ENCODE assay signal across 8 mouse cellular contexts in genomic region chr3:89164506-89165267, GRCm38 (mm10). TPM values are rescaled to one million over a fixed set of nuclear protein-coding genes. Genes with fewer than 3 reads are reported as not detected.
DNase-seq lines count a peak whose midpoint lies in the region; ATAC-seq and TF ChIP-seq lines count a peak whose summit lies in the region.

Gene Clk2, plus strand, starts transcription at chr3:89164795.

- H3K9me3 ChIP-seq in G1E (replicated peaks) = no peaks in the 10 kb centered on the region
- no peaks in the 10 kb centered on the region for H3K9me3 ChIP-seq in forebrain, postnatal 0 days (ENCODE audit: low read length)
- no peaks in the 10 kb centered on the region for H3K9me3 ChIP-seq in lung, embryonic 16.5 days (ENCODE audit: control insufficient read depth, low read length)

- peak within 1 kb of the TSS; percentile 87 for H3K9ac ChIP-seq in forebrain, postnatal 0 days
- peak within 1 kb of the TSS; percentile 99 for H3K9ac ChIP-seq in lung, embryonic 16.5 days (ENCODE audit: low read length)

- H3K27me3 ChIP-seq in G1E (ENCODE audit: insufficient read depth, low read length) = no peaks in the 10 kb centered on the region
- no peaks in the 10 kb centered on the region for H3K27me3 ChIP-seq in forebrain, postnatal 0 days (ENCODE audit: insufficient read depth, low read length)
- no peaks in the 10 kb centered on the region for H3K27me3 ChIP-seq in lung, embryonic 16.5 days (ENCODE audit: control insufficient read depth, insufficient read depth, low read depth, low read length)

- peak within 1 kb of the TSS; percentile 89 for H3K4me3 ChIP-seq in G1E (ENCODE audit: low read depth, low read length)
- H3K4me3 ChIP-seq in forebrain, postnatal 0 days (ENCODE audit: low read depth, low read length) = peak within 1 kb of the TSS; percentile 86
- peak within 1 kb of the TSS; percentile 87 for H3K4me3 ChIP-seq in lung, embryonic 16.5 days (ENCODE audit: low read length)

- ATAC-seq in G1E (ENCODE audit: extremely low read depth, insufficient number of reproducible peaks, low FRiP score, poor library complexity, severe bottlenecking) = peak; percentile 83
- ATAC-seq in forebrain, postnatal 0 days = peak; percentile 98
- ATAC-seq in lung, embryonic 16.5 days (ENCODE audit: low read depth) = peak; percentile 98

- peak within 1 kb of the TSS; percentile 66 for H3K4me2 ChIP-seq in forebrain, postnatal 0 days (ENCODE audit: low read depth)
- peak within 1 kb of the TSS; percentile 71 for H3K4me2 ChIP-seq in lung, embryonic 16.5 days (ENCODE audit: low read depth, low read length)

- peaks cover 39% of the 10 kb centered on the region for H3K36me3 ChIP-seq in G1E (replicated peaks)
- H3K36me3 ChIP-seq in forebrain, postnatal 0 days (ENCODE audit: insufficient read depth) = peaks cover 29% of the 10 kb centered on the region
- H3K36me3 ChIP-seq in lung, embryonic 16.5 days (ENCODE audit: control insufficient read depth, insufficient read depth, low read length) = peaks cover 16% of the 10 kb centered on the region

- H3K4me1 ChIP-seq in G1E (ENCODE audit: insufficient read depth, low read depth, low read length) = peaks cover 51% of the 10 kb centered on the region
- peaks cover 5% of the 10 kb centered on the region for H3K4me1 ChIP-seq in forebrain, postnatal 0 days (ENCODE audit: insufficient read depth)
- peaks cover 23% of the 10 kb centered on the region for H3K4me1 ChIP-seq in lung, embryonic 16.5 days (replicated peaks; ENCODE audit: control insufficient read depth, insufficient read depth, low read length)

- TF ChIP-seq CTCF in G1E (IDR thresholded peaks at IDR 0.05; ENCODE audit: low read depth, low read length) = no peak
- no peak for TF ChIP-seq CTCF in forebrain, postnatal 0 days (IDR thresholded peaks at IDR 0.05; ENCODE audit: low read depth)

- peak; percentile 96 for DNase-seq in G1E (ENCODE audit: low spot score)
- DNase-seq in cerebellum, adult 18-20 months = peak; percentile 96
- peak; percentile 94 for DNase-seq in forebrain, postnatal 0 days
- peak; percentile 95 for DNase-seq in heart, postnatal 4 days
- peak; percentile 71 for DNase-seq in layer of hippocampus, adult 9-10 months (ENCODE audit: low spot score)
- DNase-seq in ovary, postnatal 10 days (ENCODE audit: low spot score) = peak; percentile 83
- peak; percentile 93 to 95 for DNase-seq in thymus, postnatal 10 days (ENCODE audit: low spot score in 2 of 2)

- H3K27ac ChIP-seq in forebrain, postnatal 0 days (ENCODE audit: low read depth, low read length) = peak within 1 kb of the TSS; percentile 88
- H3K27ac ChIP-seq in lung, embryonic 16.5 days (ENCODE audit: low read length) = peak within 1 kb of the TSS; percentile 97

- WGBS in forebrain, postnatal 0 days = under 1% methylated on average over 79 of the region's 79 CpGs
- WGBS in lung, embryonic 16.5 days = under 1% methylated on average over 74 of the region's 79 CpGs

RNA-seq across cellular contexts. Expression of gene Clk2, which starts in this region (rescaled TPM):
- total RNA-seq in G1E (2014; fragmentation: Nextera tagmentation) = 130 and 131 TPM in 2 replicates
- 78.9 and 80.9 TPM in 2 replicates for total RNA-seq in G1E (2017)
- polyA plus RNA-seq in G1E (2012) = 72.3 and 73.3 TPM in 2 replicates
- 35.6 and 43.1 TPM in 2 replicates for total RNA-seq in forebrain, postnatal 0 days (2014; rRNA removed)
- polyA plus RNA-seq in forebrain, postnatal 0 days (2015; fragmentation: Nextera tagmentation; extraction: Ambion mirVana) = 11.2 and 12.8 TPM in 2 replicates
- 10 to 100 TPM; 30.3 to 32.1 TPM for total RNA-seq in heart, postnatal 4 days (2021)
- polyA plus RNA-seq in lung, embryonic 16.5 days (2015; fragmentation: Nextera tagmentation; extraction: Ambion mirVana) = 22.7 and 25.1 TPM in 2 replicates

Comparison
In these comparisons a context has a peak if more than half of its experiments do, and no peak if none do; other contexts are left out.
1. Peak in every context shown above with its lines: DNase-seq, ATAC-seq, H3K4me3 ChIP-seq and H3K27ac ChIP-seq.